Mouse (Mus musculus) cerebellum, postnatal 4 days (tissue): ENCODE data around the gene Snx30.

Experiments
- DNase-seq, 2 experiments: peaks; one replicate each; pipeline ENCODE4 v3.0.0; 2022; ENCODE audit warnings: low spot score in 2 of 2, mixed read lengths in 1 of 2

Gene Snx30

GRCm38 (mm10) chr4:59870859-59871591 lies 65.4 kb downstream of the Snx30 start:
- DNase-seq, result peak; percentile 60 to 80

- DNase-seq, result no peak
These were observed 67.6 kb downstream of the Snx30 start for GRCm38 (mm10) chr4:59873240-59873639.

DNA sequence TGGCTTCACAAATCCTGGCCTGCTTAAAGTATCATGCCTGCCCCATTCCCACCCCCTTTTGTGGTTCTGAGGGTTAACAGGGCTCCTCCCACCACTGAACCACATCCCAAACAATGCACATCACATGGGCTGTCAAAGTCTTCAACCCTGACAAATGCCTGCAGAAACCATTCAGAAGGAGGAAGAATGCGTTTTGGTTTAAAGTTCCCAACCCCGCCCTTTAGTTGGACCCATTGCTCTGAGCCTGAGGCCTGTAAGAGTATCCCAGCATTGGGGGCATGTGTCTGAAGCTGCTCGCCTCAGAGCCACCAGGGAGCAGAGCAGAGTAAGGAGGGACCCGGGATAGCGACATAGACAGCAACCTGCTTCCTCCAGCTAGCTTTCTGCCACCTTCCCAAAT lies 68.2 kb downstream of the Snx30 start:
- no peak for DNase-seq

DNA sequence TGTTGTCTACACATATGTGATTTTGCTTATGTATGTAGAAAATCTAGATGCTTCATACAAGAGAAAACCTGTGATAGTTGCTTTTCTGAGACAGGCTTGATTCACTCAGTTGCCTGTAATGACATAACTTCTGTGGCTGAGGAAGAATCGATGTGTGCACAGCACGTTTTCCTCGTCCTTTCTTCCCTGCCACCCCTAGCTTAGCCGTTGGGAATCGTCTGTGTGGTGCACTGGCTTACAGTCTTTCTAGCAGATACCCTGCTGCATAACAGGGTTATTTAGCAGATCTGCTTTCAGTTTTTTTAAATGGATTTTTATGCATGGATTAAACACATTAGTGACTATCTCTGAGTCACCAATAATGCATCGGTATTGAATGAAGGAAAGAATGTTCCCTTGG lies 70.9 kb downstream of the Snx30 start:
- DNase-seq, result no peak

GRCm38 (mm10) chr4:59877025-59877424 lies 71.4 kb downstream of the Snx30 start:
- no peak for DNase-seq

DNA sequence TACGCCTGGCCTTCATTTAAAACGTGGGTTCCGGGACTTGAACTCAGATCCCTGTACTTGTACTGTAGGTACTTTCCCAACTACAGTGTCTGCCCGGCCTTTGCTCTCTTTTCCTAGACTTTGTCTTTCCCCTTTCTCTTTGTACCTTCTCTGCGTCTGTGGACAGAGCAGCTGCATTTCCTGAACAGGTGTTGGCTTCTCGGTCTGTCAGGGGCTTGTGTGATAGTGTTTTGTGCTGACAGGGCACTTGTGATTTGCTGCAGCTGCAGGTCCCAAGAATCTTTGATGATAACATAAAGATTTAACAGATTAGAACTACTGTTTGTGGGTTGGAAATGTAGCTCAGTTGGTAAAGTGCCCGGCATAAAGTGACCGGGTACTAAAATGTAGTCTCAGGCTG lies 73.0 kb downstream of the Snx30 start:
- DNase-seq, result no peak

GRCm38 (mm10) chr4:59879444-59879843 lies 73.8 kb downstream of the Snx30 start:
- no peak for DNase-seq

DNA sequence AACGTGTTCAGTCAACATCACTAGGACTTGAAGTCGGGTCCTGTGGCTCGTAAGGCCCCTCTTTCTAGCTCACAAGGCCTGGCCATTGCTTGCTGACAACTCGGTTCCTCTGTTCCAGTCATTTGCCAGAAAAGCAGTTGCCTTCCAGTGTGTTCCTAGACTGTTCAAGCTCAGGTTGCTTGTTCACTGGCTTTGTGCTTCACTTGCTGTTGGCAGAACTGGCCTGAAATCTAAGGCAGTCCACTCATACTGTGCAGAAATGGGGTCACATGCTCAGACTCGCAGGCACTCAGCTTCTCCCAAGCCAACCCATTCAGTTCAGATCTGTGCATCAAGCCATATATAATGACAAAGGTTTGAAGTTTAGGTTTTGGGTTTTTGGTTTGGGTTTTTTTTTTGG lies 75.1 kb downstream of the Snx30 start:
- DNase-seq, result no peak

DNA sequence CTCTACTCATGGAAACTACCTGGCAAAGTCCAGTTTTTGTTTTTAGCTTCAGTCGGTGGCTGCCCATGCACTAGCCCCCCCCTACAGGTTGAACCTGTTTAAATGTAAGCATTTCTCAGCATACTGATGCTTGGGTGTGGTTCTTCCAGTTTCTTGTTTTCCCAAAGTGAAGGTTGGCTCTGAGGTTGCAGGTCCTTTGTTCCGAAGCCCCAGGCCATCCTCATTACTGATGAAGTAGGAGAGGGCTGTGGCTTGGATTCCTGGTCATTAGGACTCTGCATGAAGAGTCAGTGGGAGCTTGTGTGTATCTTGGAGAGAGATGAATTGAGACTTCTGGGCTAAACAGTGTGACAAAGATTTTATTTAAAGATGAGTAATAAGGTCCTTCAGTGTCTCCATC lies 75.6 kb downstream of the Snx30 start:
- no peak for DNase-seq

GRCm38 (mm10) chr4:59884136-59884696 lies 78.6 kb downstream of the Snx30 start:
- no peak for DNase-seq

GRCm38 (mm10) chr4:59886281-59886680 lies 80.6 kb downstream of the Snx30 start:
- DNase-seq, result no peak

- no peak for DNase-seq
These were observed 81.4 kb downstream of the Snx30 start for GRCm38 (mm10) chr4:59887011-59887410.

- no peak for DNase-seq
These were observed 82.4 kb downstream of the Snx30 start for GRCm38 (mm10) chr4:59888014-59888413.

DNA sequence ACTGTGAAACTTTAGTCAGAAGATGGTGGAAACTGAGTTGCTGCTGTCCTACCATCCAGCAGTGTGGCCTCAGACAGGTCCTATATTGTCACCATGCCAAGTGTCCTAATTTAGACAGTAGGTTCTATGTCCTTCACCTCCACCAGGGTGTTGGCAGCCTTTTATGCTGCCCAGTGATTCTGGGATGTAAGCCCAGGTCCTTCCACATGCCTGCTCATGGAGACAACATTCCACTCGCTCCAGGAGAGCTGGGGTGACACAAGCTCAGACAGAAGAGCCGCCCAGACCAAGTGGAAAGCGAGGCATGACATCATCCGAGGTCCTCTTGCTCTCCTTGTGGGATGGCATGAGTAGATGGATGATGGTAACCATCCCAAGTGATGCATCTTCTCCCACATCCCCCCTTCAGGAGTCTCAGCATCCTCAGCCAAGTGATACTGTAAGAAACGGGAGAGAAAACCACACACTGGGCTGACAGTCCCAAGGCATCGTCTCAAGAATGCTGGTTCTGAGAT lies 84.5 kb downstream of the Snx30 start:
- no peak for DNase-seq

- no peak for DNase-seq
These were observed 86.2 kb downstream of the Snx30 start for GRCm38 (mm10) chr4:59891723-59892416.

DNA sequence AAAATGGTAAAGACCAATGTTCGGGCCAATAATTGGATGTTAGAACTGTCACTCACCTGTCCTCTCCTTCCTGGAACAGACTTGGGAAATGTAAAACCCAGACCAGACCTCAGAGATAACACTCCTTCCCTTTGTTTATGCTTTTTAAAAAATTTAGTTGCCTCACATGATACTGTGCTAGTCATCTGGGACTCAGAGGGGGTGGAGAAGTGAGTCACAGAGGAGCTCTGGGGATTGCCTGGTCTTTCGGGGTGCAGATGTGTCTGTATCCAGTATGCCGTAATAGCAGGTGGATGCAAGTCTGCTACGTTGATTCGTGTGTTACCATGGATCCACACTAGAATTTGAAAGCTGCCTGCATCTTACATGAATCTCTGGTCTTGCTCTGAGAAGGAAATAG lies 87.1 kb downstream of the Snx30 start:
- no peak for DNase-seq

DNA sequence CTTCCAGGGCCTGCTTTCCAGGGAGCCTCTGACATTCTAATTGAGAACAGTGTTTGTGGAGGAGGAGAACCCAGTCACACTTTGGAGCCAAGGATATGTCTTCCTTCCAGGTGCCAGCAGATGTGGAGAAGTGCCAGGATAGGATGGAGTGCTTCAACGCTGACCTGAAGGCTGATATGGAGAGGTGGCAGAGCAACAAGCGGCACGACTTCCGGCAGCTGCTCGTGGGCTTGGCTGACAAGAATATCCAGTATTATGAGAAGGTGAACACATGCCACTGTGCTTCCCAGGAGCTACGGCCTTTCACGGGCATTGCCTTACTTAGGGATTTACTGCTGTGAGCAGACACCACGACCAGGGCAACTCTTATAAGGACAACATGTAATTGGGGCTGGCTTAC lies 88.8 kb downstream of the Snx30 start:
- no peak for DNase-seq

DNA sequence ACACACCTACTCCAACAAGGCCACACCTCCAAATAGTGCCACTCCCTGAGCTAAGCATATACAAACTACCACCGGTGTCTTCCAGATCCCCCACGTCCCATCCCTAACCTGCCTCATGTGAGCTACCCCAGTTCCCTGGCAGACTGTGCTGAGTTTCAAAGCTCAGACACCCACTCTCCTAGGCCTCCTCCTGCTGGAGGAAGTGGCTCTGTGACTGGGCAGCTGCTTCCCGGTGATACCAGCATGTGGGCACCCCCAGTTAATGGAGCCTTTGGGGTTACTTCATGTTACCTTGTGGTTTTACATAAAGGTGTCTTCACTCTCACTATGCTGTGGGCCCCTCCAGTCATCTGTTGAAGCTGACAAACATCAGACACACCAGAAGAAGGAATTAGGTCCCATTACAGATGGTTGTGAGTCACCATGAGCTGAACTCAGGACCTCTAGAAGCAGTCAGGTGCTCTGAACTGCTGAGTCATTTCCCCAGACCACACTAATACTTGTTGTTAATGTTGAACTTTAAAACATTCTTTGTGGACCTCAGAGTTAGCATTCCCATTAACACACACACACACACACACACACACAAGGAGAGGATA lies 89.4 kb downstream of the Snx30 start:
- no peak for DNase-seq

- DNase-seq, result no peak
These were observed 90.4 kb downstream of the Snx30 start for GRCm38 (mm10) chr4:59896000-59896399.

- no peak for DNase-seq
These were observed 92.3 kb downstream of the Snx30 start for GRCm38 (mm10) chr4:59897814-59898520.

DNA sequence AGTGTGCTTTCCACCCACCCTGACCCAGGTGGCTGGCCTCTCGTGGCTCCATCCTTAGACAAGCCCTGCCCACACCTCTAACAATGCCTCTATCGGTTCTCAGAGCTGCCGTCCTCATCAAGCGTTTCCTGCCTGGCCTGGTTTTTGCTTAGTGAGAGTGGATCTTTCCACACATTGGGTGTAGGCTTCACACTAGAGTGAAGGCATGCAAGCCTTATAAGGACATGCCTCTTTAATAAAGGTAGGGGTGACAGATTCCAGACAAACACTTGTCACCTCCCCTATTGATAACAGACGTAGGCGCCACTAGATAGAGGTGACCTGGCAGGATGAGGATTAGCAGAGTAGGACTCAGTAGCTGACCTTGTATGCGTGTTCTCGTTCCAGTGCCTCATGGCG lies 92.9 kb downstream of the Snx30 start:
- no peak for DNase-seq

DNA sequence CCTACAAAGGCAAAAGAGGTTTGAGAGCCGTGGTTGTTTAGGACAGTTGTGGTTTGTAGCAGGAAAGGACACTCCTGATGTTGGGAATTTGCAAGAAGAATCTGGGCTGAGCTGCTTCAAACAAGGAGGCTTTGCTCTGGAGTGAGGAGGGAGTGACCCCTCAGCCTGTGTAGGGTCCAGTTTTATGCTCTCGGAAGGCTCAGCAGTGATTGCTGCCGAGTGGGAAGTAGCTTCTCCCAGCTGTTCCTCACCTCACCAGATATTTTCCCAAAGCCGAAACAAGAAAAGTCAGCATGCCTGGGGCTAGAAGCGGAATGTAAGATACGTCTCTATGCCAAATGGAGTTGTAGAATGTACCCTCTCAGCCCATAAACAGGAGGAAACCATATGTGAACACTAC lies 96.2 kb downstream of the Snx30 start:
- no peak for DNase-seq
